ENCODE assay signal across 8 mouse cellular contexts in genomic region chr17:64603134-64603533, GRCm38 (mm10). TPM values are rescaled to one million over a fixed set of nuclear protein-coding genes. Genes with fewer than 3 reads are reported as not detected.
DNase-seq lines count a peak whose midpoint lies in the region; ATAC-seq and TF ChIP-seq lines count a peak whose summit lies in the region.

No protein-coding gene starts in this region.

- no peak overlapping the region for H3K27ac ChIP-seq in cortical plate, adult 2 months (ENCODE audit: insufficient read depth, low read length)
- H3K27ac ChIP-seq in hindbrain, postnatal 0 days = no peak overlapping the region
- no peak overlapping the region for H3K27ac ChIP-seq in neural tube, embryonic 12.5 days

- H3K4me1 ChIP-seq in lung, adult 2 months (ENCODE audit: control insufficient read depth, insufficient read depth, low read length) = peaks cover 23% of the 10 kb centered on the region
- peaks cover 3% of the 10 kb centered on the region; the same call in 1 of the 2 replicates for H3K4me1 ChIP-seq in cortical plate, adult 2 months (ENCODE audit: control insufficient read depth, insufficient read depth, low read length)
- H3K4me1 ChIP-seq in hindbrain, postnatal 0 days (ENCODE audit: insufficient read depth, low read length) = peaks cover 12% of the 10 kb centered on the region
- H3K4me1 ChIP-seq in neural tube, embryonic 12.5 days = peaks cover 27% of the 10 kb centered on the region; the same call in 1 of the 2 replicates

- DNase-seq in lung, adult 2 months = no peak
- no peak for DNase-seq in lung, postnatal 10 days
- no peak for DNase-seq in hindbrain, postnatal 0 days (ENCODE audit: low spot score)
- DNase-seq in cerebellum, adult 18-20 months = no peak
- no peak for DNase-seq in embryo, embryonic 11 days
- no peak for DNase-seq in kidney, postnatal 36 days

- TF ChIP-seq CTCF in lung, adult 2 months (IDR thresholded peaks at IDR 0.05; ENCODE audit: insufficient read depth, low read length) = no peak
- no peak for TF ChIP-seq CTCF in cortical plate, adult 2 months (IDR thresholded peaks at IDR 0.05; ENCODE audit: extremely low read depth, insufficient read depth, low read length)
- TF ChIP-seq CTCF in hindbrain, postnatal 0 days (IDR thresholded peaks at IDR 0.05; ENCODE audit: low read depth) = no peak

- TF ChIP-seq POLR2A in lung, adult 2 months (IDR thresholded peaks at IDR 0.05; ENCODE audit: borderline replicate concordance, extremely low read depth, low read depth, low read length) = no peak
- no peak for TF ChIP-seq POLR2A in cortical plate, adult 2 months (IDR thresholded peaks at IDR 0.05; ENCODE audit: extremely low read depth, insufficient read depth, low read length)

- H3K4me3 ChIP-seq in lung, adult 2 months (replicated peaks; ENCODE audit: extremely low read depth, low read depth, low read length) = peak overlapping the region; percentile 50
- peak overlapping the region; percentile 71 for H3K4me3 ChIP-seq in cortical plate, adult 2 months (ENCODE audit: insufficient read depth, low read length)
- H3K4me3 ChIP-seq in hindbrain, postnatal 0 days (ENCODE audit: low read length) = peak overlapping the region; percentile 70
- H3K4me3 ChIP-seq in neural tube, embryonic 12.5 days = peak overlapping the region; percentile 66; the same call in 1 of the 2 replicates

- no peaks in the 10 kb centered on the region for H3K27me3 ChIP-seq in hindbrain, postnatal 0 days (ENCODE audit: insufficient read depth, low read length)
- no peaks in the 10 kb centered on the region for H3K27me3 ChIP-seq in neural tube, embryonic 12.5 days (replicated peaks)

- no peak overlapping the region; the same call in 1 of the 2 replicates for H3K9ac ChIP-seq in hindbrain, postnatal 0 days (replicated peaks; ENCODE audit: low read length)
- H3K9ac ChIP-seq in neural tube, embryonic 12.5 days = no peak overlapping the region

- no peak for ATAC-seq in hindbrain, postnatal 0 days
- ATAC-seq in neural tube, embryonic 12.5 days (ENCODE audit: low FRiP score, low read depth) = no peak

- WGBS in lung, adult 2 months = 40% methylated on average over 9 of the region's 9 CpGs
- 43% methylated on average over 9 of the region's 9 CpGs for WGBS in hindbrain, postnatal 0 days
- WGBS in neural tube, embryonic 12.5 days = 59% methylated on average over 9 of the region's 9 CpGs

- H3K9me3 ChIP-seq in hindbrain, postnatal 0 days (ENCODE audit: low read length) = no peaks in the 10 kb centered on the region
- H3K9me3 ChIP-seq in neural tube, embryonic 12.5 days = no peaks in the 10 kb centered on the region

- peak overlapping the region; percentile 97 for H3K4me2 ChIP-seq in hindbrain, postnatal 0 days (ENCODE audit: low read depth, low read length)
- H3K4me2 ChIP-seq in neural tube, embryonic 12.5 days (replicated peaks) = peak overlapping the region; percentile 99

- no peaks in the 10 kb centered on the region for H3K36me3 ChIP-seq in hindbrain, postnatal 0 days (ENCODE audit: insufficient read depth, low read length)
- no peaks in the 10 kb centered on the region for H3K36me3 ChIP-seq in neural tube, embryonic 12.5 days

RNA-seq across cellular contexts. Expression of gene Man2a1, which starts 2.6 kb away (rescaled TPM):
- polyA plus RNA-seq in lung, adult 2 months (2012; rRNA removed) = 15.3 and 16.9 TPM in 2 replicates
- polyA plus RNA-seq in cortical plate, adult 2 months (2012; rRNA removed) = 11.7 and 12.9 TPM in 2 replicates
- total RNA-seq in hindbrain, postnatal 0 days (2014; rRNA removed) = 14.9 and 15.8 TPM in 2 replicates
- polyA plus RNA-seq in hindbrain, postnatal 0 days (2015; fragmentation: Nextera tagmentation; extraction: Ambion mirVana) = 2.6 and 3.3 TPM in 2 replicates
- 5.3 and 5.4 TPM in 2 replicates for polyA plus RNA-seq in neural tube, embryonic 12.5 days (2016; fragmentation: Nextera tagmentation; extraction: Ambion mirVana)
